Mouse (Mus musculus) brain, embryonic 14.5 days (tissue): Measurements from ENCODE around the gene Dock1.

ENCODE experiments used
- CTCF ChIP-seq: fragments of 200-500 bp; IDR thresholded peaks from 2 replicates; pipeline ENCODE4 v1.5.1; 2012; ENCODE audit warnings: inconsistent platforms, mild to moderate bottlenecking, moderate library complexity, borderline replicate concordance; ENCODE audit not compliant: insufficient read depth, insufficient read length; ENCODE audit errors: extremely low read depth
- POLR2A ChIP-seq: fragments of 200-500 bp; IDR thresholded peaks from 2 replicates; pipeline ENCODE4 v1.6.1; 2012; ENCODE audit warnings: mild to moderate bottlenecking, inconsistent platforms, borderline replicate concordance; ENCODE audit not compliant: poor library complexity, insufficient read depth, insufficient read length, severe bottlenecking; ENCODE audit errors: extremely low read depth

DNA sequence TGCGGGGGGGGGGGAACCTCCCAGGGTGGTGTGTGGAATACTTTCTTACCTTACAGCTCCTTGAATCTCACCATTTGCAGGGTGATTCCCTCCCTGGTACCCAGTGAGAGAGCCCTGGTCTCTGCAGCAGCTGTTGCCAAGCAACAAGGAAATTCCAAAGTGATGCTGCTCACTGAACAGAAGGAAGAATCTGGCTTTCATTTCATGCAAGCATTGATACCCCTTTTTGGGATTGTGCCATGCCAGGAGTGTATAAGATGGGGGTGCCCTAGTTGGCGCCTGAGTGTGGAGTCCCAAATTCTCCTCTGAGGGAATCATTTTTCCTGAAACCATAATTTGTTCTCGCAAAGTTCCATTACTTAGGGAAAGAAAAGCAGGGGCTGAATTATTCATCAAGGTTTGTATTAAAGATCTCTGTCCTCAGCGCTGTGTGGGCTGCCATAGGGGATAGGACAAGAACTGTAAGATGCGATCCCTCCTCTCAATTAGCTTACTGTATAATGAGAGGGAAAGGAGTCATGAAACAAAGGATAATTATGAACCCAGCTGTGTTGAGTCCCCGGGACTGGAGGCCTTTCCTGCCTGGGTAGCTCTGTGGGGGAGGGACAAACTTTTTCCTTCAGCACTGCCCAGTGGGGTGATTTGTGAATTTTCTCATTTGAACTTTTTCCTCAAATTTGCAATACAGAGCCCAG lies 104.2 kb downstream of the Dock1 start:
- TF ChIP-seq CTCF (no peak), POLR2A (no peak)
